Mouse (Mus musculus) liver, adult 2 months (tissue): Measurements from ENCODE around the gene Klhl20.

ENCODE experiments used
- CTCF ChIP-seq: fragments of 200-500 bp; IDR thresholded peaks from 2 replicates; pipeline ENCODE4 v1.5.1; 2011; ENCODE audit warnings: low read depth, low read length, control low read depth
- POLR2A ChIP-seq: fragments of 200-500 bp; IDR thresholded peaks from 2 replicates; pipeline ENCODE4 v1.6.1; 2011; ENCODE audit warnings: low read length, control low read depth; ENCODE audit not compliant: insufficient read depth; ENCODE audit errors: extremely low read depth

GRCm38 (mm10) chr1:161109216-161109615 lies 22.1 kb downstream of the Klhl20 start:
- no peak for TF ChIP-seq POLR2A
- TF ChIP-seq CTCF, result no peak
